Mouse (Mus musculus) right cerebral cortex, adult 2 months (tissue): ENCODE results near the gene Atp1b1.
A peak's percentile ranks its signal among the peaks of the same experiment; 100 is the strongest.

Experiments
- DNase-seq, 2 experiments: peaks; one replicate each; pipeline ENCODE4 v3.0.0; 2021 to 2022; ENCODE audit warnings: low spot score in 2 of 2

The Atp1b1 gene

DNA sequence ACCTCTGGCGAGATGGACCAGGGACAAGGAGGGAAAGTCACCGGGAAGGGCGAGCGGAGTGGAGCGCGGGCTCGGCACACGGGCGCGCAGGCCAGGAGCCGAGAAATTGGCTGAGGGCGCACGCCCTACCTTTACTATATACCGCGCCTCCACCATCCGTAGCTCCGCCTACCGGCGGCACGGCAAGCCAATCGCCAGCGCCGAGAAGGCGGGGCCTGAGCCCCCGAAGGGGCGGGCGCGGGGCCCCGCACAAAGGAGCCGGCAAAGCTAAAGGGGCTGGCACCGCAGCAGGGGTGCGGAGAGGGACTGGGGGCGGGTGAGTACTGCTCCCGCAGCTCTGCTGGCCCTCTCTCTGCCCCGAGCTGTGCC, at the start of gene Atp1b1:
Gene Atp1b1 (minus strand): TSS at position 111 of the 369 bp plus-strand sequence.
- DNase-seq = peak; percentile 86 to 89

DNA sequence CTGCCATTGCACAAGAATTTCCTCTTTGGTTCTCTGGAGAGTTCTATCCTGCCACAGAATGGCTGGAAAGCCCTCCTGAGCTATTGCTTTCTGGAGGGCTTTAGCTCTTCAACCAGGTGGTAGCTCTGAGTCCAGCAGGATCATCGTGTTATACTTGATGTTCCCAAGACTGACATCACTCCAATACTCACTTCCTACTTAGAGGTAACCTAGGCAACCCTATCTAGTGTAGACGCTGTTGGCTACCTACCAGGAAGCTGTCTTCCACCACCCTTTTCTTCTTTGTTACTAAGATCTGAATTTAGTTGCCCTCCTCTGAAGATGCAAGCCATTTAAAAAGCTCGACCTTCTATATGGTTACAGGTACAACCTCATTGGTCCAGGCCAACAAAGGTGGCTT, 46.9 kb upstream of the Atp1b1 start:
- DNase-seq = no peak

DNA sequence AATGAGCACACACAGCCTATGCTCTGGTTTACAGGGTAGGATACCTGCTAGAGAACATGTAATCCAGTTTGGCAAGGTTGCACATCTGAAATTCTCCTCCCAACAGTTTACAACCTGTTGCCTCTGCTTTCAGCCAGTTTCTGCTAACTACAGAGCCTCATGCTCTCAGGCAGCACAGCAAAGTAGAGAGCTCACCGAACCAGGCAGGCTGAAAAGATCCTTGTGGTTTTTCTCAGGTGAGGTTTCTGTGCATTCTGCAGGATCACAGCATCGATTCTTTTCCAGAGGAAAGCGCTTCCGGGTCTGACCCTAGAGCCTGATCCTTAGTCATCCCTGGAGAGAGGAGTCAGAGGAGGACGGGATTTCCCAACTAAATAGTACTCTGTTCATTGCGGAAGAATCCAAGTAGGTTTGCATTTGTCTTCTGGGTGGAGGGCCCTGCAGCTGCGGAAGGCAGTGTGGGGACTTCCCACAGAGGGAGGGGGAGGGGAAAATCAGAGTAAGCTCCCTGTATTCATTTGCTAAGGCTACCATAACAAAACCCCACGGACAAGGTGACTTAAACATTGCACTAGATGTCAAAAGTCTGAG, 45.1 kb upstream of the Atp1b1 start:
- DNase-seq = no peak

DNA sequence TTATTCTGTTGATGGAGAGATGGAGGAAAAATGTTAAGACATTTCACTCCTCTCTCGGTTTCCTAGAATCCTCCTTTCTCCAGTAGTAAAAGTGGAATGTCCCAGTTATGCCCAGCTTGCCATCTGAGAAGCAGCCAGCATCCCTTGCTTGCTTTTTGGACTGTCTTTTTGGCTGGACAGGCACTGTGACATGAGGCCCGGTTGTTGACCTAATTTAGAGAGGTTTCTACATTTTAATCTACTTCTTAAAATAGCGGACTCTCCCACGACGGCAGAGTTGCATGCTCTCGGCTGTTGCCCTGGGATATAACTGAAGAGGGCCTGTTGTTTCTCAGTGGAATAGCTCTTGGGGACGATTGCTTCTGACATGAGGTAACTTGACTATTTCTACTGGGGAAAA, 44.1 kb upstream of the Atp1b1 start:
- no peak for DNase-seq

DNA sequence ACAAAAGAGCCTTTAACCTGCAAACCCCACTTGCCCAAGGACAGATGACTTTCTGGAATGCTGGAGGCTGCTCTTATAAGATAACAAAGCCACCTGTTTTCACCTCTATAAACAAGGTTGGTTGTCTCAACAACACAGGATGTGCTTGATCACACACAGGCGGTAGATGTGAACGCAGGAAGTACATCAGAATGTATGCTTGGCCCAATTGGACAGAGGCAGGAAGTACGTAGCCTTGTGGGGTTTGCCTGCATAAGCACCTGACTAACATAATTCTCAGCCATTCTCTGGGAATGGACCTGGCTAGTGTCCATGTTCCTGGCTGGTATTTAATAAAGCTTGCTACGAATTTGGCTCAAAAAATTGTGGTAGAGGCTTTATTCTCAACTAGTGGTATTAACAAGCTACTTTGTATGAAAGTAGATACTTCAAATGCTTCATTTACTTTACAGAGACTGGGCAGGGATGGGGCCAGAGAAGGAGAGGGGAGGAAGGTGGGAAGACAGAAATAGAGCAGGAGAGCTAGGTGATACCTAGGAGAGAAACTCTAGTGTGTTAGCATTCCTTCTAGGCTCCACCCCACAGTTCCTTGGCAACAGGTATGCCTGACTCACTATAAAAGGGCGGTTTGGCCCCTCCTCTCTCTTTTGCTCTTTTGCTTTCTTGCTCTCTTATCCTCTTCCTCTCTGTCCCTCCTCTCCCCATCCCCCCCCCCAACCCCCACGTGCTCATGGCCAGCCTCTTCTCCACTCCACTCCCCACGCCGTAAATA, 36.8 kb upstream of the Atp1b1 start:
- no peak for DNase-seq

DNA sequence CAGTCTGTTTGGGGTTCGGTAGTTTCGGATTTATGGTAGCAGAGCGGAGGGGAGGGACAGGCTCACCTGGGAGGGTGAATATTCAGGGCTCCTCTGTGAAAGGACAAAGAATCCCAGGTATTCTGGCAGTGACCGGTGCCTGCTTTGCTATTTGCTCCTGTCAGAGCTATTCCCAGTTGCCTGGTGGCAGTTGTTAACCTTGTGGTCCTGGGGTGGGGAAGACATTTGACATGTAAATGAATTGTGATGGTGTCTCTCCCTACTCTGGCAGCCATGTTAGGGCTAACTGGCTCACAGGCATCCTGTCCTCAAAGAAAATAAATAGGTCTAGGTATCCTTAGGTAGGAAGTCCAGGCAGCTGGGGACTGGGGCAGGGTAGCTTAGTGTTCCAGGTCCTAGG, 36.1 kb upstream of the Atp1b1 start:
- DNase-seq = no peak

DNA sequence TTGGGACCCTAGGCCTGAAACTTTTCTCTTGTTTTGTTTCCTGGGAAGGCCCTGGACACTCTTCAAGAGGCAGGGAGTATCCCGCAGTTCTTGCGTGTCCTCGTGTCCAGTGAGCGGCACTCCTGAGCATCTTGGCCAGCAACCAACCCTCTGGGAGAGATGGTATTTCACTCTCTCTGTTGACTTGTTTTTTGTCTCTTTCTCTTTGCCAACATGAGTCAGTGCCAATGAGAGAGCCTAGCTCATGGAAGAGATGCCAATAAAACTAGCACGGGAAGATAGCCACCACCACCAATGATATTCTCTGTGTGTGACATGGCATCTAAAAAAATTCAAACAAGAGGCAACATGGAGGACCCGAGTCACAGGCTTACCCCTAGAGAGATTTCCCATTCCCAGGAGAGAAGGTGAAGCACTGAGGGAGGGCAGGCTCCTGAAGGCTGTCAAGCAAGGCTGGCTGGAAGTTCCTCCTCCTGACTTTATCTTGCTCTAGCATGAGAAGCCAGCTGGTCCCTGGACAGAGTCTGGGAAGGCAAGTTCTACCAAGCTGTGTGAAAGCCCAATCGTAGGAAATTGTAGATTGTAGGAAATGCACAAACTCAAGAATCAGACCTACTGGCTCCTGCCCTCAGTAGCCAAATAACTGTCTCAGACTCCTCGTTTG, 35.0 kb upstream of the Atp1b1 start:
- no peak for DNase-seq

DNA sequence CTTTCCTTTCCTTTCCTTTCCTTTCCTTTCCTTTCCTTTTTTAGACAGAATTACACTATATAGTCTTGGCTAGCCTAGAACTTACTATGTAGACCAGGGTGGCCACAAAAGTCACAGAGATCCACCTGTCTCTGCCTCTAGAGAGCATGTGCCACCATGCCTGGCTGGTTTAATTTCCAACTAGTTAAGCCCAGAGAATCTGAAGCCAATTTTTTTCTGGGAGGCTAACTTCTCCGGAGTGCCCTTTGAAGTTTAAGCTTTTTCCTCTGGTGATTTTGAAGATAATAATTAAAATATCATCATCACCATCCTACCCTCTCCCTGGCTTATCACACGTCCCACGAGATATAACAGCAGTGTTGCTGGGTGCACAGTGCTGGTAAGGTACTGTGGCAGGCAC, 34.3 kb upstream of the Atp1b1 start:
- no peak for DNase-seq

DNA sequence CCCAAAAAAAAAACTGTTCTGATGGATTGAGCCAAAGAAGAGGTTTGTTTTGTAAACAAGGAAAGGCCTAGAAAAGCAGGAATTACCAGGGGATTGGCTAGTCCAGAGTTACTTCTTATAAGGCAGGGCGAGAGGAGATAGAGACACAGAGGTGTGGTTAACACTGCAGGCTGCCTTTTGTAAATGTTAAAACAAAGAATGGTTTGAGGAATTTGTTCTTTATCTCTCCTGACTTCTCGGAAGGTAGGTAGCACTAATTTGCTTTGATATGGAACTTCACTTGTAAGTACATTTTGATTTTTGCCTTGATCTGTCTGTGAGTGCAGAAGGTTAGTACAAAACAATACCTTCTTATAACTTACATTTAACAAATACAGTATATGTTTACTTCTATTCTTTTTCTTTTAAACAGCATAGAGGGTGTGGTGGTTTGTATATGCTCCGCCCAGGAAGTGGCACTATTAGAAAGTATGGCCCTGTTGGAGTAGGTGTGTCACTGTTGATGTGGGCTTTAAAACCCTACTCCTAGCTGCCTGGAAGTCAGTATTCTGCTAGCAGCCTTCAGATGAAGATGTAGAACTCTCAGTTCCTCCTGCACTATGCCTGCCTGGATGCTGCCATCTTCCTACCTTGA, 31.9 kb upstream of the Atp1b1 start:
- no peak for DNase-seq

DNA sequence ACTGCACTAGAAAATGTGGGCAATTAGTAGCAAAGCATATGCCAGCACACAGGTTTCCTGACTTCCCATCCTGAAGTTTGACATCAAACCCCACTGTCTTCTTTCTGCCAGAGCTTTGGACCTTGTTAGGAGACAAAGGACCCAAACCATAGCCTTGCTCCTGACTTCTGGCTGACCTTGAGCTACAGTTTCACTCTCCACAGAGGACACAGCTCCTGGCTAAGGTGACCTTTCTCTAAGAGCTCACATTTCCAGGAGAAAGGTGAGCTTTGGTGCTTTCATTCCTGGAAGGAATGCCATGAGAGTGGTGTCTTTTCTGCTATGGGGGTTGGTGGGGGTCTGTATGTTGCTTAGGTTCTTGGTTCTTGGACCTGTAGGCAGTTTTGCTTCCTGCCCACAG, 25.6 kb upstream of the Atp1b1 start:
- DNase-seq = no peak

DNA sequence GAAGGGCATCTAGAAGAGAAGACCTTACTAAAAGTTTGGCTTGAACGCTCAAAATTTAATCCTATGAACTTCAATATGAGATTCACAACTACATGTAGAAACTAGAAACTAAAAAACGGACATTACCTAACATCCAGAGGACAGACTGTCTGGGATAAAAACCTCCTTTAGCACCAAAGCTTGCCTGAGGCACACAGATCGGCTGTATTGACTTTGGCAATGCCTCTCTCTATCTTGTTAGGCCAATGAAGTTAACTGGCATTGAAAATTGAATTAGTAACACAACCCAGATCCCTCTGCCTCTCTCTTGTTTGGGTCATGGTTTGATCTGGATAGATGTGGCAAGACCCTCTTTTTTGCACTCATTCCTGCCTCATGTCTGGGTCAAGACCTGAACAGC, 24.7 kb upstream of the Atp1b1 start:
- DNase-seq = no peak

DNA sequence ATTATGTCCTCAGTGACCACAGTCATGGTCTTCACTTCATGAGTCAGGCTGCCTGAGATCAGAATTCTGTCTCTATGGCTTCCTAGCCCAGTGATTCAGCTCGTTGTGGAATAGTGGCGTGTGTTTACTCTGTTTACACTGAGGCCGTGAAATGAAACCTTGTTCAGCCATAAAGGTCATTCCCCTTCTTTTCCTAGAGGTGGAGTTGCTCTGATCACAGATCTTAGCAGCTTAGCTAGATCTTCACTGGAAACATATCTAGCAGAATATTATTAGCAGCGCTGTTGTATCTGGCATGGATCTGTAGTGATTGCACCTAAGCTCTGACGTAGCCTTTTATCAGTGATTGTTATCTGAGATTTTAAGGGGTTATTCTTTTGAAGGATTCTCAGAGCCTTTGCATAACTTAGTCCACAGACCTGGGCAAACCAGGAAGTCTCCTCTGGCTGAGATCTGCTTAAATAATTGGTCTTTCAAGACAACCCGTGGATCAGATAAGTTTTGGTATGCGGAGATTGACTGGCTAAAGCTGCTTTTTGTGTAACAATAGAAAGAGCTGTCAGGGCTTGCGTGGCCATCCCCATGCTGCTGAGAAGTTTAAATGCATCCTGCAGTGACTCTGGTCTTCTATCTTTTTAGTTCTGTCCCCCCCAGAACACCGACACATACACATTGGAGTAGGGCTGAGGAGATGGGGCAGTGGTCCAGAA, 23.6 kb upstream of the Atp1b1 start:
- no peak for DNase-seq

DNA sequence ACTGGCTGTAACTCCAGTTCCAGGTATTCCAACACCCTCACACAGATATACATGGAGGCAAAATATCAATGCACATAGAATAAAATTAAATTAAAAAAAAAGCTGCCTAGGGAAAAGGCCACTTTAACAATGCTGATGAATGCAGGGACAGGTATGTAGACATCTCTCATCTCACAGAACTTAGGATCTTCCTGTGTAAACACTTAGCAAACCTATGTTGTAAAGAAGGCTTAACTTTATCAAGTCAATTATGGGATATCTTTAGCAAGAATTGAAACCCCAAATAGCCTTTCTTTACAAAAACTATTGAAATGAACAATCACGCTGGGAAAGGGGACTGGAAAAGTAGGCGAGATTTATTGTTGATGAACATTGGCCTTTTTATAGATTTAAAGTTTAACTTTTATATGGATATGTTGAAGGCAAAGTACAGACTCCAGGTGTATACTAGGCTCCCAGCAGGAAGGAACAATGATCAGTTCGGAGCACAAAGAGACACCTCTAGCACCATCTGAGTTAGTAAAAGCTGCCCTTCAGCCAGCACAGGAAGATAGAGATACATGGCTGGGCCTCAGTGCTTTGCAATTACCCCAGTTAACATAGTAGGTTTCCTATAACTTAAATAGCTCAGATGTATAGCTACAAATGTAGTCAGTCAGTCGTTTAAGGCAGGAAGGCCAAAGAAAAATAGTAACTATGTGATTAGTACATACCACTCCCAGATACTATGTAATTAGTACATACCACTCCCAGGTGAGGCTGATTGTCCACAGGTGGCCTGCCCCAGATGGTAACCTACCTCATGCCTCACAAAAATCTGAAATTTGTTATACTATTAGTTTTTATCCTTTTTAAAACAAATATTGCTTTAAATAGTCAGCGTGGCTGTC, 22.8 kb upstream of the Atp1b1 start:
- DNase-seq = no peak

DNA sequence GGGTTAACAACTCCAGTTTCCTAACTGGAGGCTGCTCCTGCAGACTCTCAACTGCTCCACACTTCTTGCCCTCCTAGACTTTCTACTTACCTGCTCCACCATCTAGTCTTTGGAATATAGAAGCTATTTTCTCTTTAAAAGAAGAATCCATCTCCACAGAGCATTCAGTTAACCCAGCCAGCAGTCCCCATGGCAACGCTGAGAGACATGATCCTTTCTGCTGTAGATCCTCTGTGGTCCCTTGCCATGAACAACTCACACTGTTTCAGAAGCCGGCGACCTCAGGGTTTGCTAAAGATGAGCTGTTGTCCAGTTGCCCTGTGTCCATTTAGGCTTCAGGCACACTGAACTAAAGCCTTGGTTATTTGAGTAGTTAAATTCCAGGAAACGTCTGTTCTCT, 17.7 kb upstream of the Atp1b1 start:
- peak in 1 of 2 experiments; percentile 42 for DNase-seq

DNA sequence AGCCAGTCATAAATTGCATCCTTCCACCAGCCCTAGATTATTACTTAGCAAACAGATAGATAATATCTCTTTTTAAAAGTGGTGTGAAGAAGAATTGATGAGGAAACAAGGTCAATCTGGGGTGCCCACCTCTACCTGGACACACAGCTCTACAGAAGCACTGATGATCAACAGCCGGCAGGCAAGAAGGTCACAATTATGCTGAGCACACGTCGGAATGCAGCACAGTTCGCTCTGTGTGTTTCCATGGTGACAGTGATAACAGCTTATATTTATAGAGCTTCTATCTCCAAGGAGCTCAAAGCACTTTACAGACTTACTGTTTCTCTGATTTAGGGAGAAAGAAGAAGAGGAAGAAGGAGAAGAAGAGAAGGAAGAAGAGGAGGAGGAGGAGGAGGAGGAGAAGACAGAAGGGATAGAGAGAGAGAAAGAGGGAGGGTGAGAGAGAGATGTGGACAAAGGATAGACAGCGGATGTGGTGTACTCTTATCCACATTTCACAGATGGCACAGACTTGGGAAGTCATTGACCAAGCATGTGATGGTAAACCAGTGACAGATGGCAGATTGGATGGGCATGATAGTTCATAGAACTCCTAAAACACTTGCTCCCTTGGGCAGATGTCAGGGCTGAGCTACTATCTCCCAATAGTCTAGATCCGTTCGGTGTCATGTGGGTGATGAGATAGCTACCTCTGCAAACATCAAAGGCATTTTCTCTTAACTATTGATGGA, 16.8 kb upstream of the Atp1b1 start:
- peak; percentile 38 to 53 for DNase-seq

DNA sequence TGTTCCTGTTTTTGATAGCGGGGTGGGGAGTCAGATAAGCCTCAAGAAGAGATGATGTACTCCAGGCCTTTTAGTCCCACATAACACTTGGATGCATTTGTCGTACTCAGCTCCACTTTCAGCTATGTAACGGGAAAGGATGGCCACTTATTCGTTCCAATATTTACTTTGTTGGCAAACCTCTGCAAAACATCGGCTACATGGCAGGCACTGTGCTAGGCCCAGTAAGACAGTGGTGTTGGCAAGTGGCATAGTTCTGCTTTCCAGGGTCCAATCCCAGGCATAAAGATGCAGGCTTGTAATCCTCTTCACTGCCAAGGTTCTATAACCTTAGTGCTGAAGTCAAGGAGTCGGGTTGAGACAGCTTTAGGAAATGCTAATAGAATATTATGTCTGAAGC, 16.2 kb upstream of the Atp1b1 start:
- peak in 1 of 2 experiments; percentile 16 for DNase-seq

DNA sequence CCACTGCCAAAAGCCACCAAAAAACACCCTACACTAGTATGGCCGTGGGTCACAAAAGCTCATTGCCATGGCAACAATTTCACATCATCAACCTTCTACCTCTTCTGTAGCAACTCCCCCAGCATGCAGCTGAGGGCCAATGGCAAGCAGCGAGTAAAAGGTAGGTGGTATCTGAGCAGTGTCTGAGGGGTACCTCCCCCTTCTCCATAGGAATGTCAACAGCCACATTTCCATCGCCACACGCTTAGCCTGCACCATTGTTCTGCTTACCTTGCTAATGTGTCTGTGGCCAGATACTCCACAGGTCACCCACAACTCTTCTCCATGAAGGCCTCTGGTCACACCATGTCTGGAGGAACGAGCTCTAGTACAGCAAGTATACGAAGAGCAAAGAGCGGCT, 15.2 kb upstream of the Atp1b1 start:
- no peak for DNase-seq

DNA sequence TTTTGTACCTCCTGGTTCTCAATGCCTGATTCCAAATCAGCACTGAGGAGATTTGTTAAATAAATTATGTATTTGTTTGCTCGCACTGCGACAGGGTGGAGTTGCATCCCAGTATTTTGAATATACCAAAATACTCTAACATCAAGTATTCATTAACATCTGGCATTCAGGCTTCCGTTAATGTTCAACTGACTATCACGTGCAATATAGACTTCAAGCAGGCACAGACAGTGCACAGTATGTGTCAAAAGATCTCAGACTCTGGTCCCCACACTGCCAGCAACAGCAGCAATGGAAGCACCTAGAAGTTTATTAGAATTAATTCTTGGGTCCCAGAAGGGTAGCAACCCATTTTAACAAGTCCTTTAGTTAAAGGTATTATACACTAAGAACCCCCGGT, 13.5 kb upstream of the Atp1b1 start:
- no peak for DNase-seq

DNA sequence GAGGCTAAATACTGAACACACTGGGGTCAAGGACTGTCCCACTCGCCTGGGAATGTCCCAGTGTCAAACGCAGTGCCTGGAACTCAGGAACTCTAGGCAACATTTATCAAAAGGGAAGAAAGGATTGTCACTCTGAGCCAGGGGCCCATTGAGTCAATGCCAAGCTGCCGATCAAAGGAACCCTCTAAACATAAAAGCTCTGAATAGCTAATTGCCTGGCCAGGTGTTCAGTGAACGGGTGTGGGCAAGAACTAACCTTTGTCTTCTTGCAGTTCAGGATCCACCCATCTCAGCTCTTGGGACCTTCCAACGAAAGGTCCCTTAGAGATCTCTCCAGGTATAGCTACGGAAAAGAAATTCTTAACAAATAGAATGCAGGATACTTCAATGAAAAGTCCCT, 12.8 kb upstream of the Atp1b1 start:
- no peak for DNase-seq

DNA sequence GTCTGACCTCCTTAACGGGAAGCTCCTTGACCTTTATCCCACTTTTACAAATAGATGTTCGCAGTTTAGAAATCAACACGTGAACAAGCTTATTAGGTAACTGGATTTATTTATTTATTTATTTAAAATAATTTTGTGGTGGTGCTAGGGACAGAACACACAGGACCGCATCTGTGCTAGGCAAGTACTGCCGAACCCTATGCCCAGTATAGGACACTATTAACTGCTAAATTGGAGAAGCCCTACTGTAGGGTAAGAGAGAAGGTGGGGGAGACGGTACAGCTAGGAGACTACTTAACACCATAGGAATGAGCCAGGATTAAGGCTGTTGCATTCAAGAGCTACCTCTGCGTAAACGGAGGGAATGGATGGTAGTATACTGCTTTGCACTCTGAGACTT, 10.2 kb upstream of the Atp1b1 start:
- DNase-seq = no peak
